Mouse (Mus musculus) brain, embryonic 18.5 days (tissue): ENCODE measurements around the gene Nlrc4.
"Not testable (repeated sequence)": the region's sequence is repeated elsewhere in the genome, so short reads cannot be mapped to it uniquely, and the experiment has no call there.

ENCODE experiments used
- DNase-seq: peaks from one replicate; pipeline ENCODE4 v3.0.0-alpha.2; 2012; ENCODE audit warnings: low read depth, low spot score

Gene Nlrc4

DNA sequence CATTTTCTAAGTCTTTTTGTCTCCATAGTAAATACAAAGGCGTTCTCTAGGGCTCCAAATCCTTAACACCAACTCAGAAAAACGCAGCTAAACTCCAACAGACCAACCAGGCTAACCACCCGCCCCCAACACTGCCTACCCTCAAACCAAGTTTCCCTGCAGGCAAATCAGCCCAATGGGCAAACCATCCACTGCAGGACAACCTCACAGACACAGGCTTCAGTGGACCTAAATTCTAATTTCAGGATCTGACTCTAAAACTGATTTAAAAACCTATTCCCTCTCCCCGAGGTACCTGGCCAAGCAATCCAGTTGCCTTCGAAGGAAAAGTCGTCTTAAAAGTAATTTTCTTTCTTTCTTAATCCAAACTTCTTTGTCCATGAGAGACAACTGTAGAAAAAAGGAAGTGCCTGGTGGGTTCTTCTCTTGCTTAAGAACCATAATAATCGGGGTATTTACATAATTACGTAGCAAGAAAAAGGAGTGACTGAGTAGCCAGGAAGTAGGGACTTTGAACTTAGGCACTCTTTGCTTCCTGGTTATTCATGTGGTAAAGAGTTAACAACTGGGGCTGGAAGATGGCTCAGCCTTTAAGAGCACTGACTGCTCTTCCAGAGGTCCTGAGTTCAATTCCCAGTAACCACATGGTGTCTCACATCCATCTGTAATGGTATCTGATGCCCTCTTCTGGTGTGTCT lies at the start of gene Nlrc4:
Gene Nlrc4 (minus strand): TSS at position 432 of the 698 bp plus-strand sequence.
- DNase-seq = no peak

GRCm38 (mm10) chr17:74508600-74508999 lies 49.7 kb upstream of the Nlrc4 start:
- DNase-seq = no peak

DNA sequence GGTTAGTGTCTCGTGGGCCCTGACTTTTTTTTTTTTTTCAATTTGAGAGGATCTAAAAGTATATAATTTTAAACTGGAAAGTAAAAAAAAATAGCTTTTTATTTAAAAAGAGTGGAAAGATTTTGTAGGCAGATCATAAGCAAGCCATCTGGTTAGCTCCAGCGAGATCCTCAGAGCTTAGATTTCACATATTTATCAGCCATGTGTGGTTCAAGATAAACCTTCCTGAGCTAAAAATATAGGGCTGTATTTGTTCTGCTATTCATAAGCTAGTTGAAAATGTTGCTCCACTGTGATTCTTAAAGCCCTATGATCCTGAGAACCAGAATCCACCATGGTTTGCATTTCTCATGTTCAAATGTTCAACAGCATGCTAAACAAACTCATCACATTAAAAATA lies 49.0 kb upstream of the Nlrc4 start:
- DNase-seq = peak; percentile 20

GRCm38 (mm10) chr17:74501085-74501484 lies 42.1 kb upstream of the Nlrc4 start:
- DNase-seq = no peak

GRCm38 (mm10) chr17:74500204-74500603 lies 41.3 kb upstream of the Nlrc4 start:
- no peak for DNase-seq

GRCm38 (mm10) chr17:74491565-74491964 lies 32.6 kb upstream of the Nlrc4 start:
- DNase-seq = no peak

DNA sequence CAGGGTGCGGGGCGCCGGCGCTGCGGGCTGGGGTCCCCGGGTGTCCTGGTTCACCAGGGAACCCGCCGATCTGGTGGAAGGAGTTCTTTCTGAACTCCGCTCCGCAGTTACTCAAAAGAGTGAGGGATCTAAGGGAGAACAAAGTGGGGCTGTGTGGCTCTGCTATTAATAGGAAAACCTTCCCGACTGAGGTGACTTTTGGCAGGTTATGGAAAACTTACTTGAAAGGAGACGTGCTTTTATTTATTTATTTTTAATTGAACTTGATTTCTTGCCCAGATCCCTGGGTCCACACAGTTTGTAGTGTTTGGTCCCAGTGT lies 30.9 kb upstream of the Nlrc4 start:
- DNase-seq = no peak

- peak; percentile 91 for DNase-seq
Measured at GRCm38 (mm10) chr17:74489024-74489900, 30.3 kb upstream of the Nlrc4 start, which contains the start of gene Yipf4. Gene Yipf4, plus strand, starts transcription at chr17:74489493.

DNA sequence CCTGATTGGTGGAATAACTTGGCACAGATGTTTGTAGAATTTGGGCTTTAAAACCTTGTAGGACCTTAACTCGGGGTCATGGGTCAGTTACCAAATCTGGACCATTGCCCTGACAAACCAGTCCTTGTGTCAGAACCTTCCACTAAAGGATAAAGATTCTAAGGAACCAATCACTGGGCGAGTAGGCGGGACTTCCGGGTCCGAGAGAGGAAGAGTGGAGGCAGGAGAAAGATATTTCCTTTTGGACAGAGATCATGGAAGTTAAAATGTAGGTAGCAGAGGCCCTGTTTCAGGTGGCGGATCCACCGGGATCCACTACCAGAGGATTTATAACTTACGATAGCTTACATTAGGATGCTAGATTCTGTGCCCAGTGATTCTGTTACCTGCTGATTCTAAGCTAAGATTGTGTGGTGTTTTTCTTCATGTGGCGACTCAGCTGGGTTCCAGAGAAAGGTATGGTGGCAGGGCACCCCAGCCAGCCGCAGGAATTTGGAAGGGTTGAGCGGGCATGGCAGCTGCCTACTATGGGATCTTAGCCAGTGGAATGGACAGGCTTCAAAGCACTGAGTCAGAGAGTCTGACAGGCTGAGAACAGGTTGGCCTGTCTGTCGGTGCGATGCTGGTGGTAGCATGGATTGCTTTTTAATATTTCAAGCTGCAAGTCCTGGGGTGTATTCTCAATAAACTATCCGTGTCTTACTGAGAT lies 21.6 kb upstream of the Nlrc4 start:
- DNase-seq = no peak

GRCm38 (mm10) chr17:74470133-74470532 lies 11.2 kb upstream of the Nlrc4 start:
- DNase-seq = not testable (repeated sequence)

- DNase-seq = not testable (repeated sequence)
Measured at GRCm38 (mm10) chr17:74467981-74468380, 9.0 kb upstream of the Nlrc4 start.

DNA sequence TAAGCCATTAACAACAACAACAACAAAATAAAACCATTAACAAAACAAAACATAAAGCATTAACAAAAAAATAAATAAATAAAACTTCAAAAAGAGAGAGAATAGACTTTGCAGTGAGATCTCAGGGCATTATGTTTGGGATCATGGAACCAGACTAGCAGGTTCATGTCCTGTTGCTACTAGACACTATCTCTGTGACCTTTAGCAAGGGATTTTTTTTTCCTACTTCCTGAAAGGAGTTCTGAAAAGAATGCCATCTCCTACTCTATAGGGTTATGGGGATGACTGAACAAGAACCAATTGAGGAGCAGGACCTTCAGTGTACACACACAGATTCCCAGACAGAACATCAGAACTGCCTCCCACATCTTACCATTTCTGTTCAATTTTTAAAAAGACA lies 4.6 kb upstream of the Nlrc4 start:
- no peak for DNase-seq

DNA sequence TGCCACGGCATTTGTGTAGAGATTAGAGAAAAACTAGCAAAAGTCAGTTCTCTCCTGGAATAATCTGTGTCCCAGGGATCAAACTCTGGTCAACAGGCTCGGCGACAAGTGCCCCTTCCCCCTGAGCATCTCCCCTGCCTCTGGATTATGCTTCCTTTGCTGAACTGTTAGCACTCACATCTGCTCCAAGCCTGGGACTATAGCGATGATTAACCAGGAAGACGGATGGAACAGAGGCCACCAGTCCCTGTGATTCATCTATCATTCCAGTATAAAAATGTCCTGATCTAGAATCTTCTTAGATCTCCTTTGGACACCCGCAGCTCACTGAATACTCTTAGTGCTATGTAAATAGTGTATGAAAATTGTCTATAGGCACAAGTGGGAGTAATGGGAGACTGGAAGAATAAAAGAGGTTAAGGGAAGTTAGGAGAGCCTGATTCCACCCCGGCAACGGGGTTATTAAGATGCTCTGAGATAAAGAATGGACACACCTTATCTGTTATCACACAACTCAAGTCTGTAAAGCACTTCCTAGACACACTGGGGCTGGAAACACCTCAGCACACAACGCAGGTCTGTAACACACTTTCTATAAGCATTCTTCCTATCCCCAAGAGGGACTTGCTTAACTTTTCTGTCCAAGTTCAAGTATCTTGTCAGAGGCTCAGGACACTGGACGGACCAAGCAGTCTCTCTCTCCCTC lies 817 bp downstream of the Nlrc4 start:
- no peak for DNase-seq

GRCm38 (mm10) chr17:74456825-74457224 lies 2.1 kb downstream of the Nlrc4 start:
- DNase-seq = no peak

DNA sequence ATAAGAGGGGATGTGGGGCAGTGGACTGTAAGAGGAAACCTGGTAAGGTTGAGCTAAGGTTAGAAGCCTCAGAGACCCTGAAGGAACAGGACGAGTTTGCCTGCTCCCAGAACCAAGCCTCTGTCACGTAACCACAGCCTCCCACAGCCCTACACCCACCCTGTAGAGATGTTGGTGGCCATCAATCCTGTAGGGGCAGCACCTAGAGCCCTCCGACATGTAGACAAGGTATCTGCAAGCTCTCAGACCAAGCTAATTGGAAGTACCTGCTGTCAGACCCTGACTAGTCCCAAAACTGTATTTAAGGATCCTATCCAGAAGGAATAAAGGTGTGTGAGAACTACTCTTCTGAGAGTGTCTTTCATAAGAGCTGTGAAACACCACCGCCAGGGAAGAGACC lies 3.5 kb downstream of the Nlrc4 start:
- no peak for DNase-seq

DNA sequence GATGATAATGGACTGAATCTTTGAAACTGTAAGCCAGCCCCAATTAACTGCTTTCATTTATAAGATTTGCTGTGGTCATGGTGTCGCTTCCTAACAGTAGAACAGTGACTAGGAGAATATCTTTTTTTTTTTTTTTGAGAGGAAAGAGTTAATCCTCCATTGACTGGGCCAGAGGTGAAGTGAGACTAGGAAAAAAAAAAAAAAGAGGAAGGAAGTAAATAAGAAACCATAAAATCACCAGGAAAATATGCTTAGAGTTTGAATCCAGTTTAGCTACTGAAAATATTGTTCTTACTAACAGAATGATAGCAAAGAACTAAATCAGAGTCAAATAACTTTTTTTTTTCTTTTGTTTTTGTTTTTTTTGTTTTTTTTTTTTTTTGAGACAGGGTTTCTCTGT lies 4.3 kb downstream of the Nlrc4 start:
- no peak for DNase-seq

GRCm38 (mm10) chr17:74453928-74454327 lies 5.0 kb downstream of the Nlrc4 start:
- DNase-seq = no peak

GRCm38 (mm10) chr17:74449776-74450175 lies 9.2 kb downstream of the Nlrc4 start:
- DNase-seq = no peak

GRCm38 (mm10) chr17:74440486-74440885 lies 18.5 kb downstream of the Nlrc4 start:
- no peak for DNase-seq

GRCm38 (mm10) chr17:74437762-74438161 lies 21.2 kb downstream of the Nlrc4 start:
- DNase-seq = no peak

DNA sequence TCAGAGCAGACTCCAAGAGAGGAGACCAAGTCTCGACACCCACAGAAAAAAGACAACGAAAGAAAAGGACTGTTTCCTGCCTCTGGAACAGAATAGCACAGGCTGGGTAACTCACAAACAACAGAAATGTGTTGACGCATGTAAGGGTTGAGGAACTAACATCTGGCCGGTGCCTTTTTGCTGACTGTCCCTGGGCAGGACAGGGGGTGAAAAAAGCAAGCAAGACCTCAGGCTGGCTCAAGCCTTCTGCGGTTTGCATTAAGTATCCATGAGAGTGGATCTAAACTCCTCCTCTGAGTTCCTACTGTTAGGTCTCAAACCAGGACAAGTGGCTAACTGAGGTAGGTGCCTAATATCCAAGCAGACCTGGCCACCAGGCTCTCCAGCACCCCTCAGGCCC lies 26.3 kb downstream of the Nlrc4 start:
- DNase-seq = no peak

- no peak for DNase-seq
Measured at GRCm38 (mm10) chr17:74431481-74431880, 27.5 kb downstream of the Nlrc4 start.
